Mouse (Mus musculus) hematopoietic stem cell, adult 5-6 weeks (primary cell): ENCODE measurements around the gene 2310011J03Rik. TPM values are rescaled to one million over a fixed set of nuclear protein-coding genes. Genes with fewer than 3 reads are reported as not detected.

ENCODE experiments used
- ATAC-seq, 2 experiments: fragments of 125-278 bp in 1 of 2; replicated peaks in 1 of 2; 2 replicates each; pipeline ENCODE4 v1.8.0; 2016 to 2017; ENCODE audit warnings: inconsistent platforms in 2 of 2, mild to moderate bottlenecking in 2 of 2, moderate number of reproducible peaks in 2 of 2, low read depth in 1 of 2, moderate TSS enrichment in 1 of 2; ENCODE audit not compliant: low FRiP score in 2 of 2, poor library complexity in 2 of 2, severe bottlenecking in 2 of 2, insufficient read depth in 1 of 2, low TSS enrichment in 1 of 2
- total RNA-seq: library from RNA; stranded (forward); fragments of 172-1452, 232-1000 nt; gene quantifications from 2 replicates; pipeline ENCODE4 v1.2.3, GENCODE M21; 2017

Gene 2310011J03Rik
- total RNA-seq, 1 experiment from 2014 or later = 8.5 TPM

DNA sequence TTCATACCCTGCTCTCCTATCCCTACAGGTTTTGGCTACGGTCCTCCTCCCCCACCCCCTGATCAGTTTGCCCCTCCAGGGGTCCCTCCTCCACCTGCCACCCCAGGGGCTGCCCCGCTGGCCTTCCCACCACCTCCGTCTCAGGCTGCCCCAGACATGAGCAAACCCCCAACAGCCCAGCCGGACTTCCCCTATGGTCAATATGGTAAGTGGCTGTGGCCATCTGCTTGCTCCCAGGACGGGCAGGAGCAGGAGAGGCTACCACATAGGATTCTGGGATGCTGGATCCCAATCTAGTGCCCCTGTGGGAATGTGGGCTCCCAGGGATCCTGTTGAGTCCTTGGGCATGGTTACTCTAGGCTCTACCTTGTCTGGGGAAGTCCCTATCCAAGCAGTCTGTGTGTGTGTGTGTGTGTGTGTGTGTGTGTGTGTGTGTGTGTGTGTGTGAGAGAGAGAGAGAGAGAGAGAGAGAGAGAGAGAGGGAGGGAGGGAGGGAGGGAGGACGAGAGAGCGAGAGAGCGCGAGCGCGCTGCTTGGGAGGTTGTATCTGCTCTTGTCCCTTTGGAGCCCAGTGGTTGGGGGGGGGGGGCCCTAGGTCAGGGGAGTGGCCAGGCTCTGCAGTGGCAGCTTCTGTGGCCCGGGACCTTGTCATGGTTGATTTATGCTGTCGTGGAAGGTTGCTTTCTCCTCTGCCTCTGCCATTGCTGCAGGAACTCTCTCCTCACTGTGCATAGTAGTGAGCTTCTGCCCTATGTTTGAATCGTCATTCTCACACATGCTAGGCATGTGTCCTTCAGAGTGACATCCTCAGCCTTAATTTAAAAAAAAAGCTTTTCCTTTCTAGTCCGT, 34.9 kb downstream of the 2310011J03Rik start:
- ATAC-seq = 0 out of 4 replicates have a peak, but pooled peaks of 1 of the 2 experiments have one; percentile 30

DNA sequence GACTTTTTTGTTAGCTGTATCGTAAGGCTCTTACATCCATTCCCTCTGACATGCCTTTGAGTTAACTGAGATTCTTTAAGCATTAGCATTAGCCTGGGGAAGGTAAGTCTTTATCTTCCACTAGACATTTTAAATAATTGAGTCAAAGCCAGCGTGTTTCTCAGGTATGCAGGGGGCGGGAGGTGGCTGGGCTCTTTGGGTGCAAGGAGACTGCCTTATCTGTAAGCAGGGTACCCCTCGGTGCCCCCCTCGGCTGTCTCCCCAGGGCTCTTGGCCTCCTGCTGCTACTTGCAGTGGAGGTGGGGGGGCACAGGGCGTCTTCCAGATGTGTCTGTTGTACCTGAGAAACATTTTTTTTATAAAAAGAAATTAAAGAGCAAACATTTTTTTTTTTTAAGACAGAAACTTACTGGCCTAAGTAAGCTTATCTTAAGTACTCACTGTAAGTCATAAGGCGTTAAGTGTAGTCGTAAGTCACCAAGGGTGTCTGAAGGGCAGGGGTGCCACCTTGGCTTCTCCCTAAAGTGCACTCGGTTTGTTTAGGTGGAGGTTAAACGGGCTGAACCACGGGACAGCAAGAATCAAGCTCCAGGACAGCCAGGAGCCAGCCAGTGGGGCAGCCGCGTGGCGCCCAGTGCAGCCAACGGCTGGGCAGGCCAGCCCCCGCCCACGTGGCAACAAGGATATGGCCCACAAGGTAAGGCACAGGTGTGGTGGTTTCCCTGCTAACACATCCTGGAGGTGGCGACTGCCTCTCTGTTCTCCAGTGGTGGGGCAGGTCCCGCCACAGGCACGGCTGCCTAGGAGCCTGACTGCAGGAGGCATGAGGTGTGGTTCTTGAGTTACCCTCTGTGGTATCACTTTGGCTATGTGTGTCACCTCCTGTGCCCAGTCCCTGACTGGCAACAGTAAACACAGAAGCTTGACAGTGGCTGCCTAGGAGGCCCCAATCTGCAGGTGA, 37.6 kb downstream of the 2310011J03Rik start:
- ATAC-seq = no peak

DNA sequence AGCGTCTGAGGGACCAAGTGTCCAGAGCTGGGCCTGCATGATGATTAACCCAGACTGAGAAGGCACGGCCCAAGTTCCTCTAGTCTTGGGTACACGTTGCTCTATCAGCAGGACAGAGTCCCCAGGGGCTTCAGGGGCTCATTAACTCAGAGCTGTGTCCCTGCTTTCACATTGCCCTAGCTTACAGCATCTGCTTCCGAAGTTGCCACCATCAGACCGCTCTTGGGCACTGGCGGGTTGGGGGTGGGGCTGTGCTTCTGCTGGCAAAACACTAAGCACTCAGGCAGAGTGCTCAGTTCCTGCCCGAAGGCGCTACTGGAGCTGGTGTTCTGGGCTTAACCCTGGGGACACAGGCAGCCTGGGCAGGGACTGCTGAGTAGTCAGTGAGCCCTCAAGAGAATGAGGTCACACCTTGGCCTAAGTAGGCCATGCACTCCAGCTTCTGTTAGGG, 38.4 kb downstream of the 2310011J03Rik start:
- peak; percentile 54 to 61; a peak in 3 of 4 replicates for ATAC-seq

DNA sequence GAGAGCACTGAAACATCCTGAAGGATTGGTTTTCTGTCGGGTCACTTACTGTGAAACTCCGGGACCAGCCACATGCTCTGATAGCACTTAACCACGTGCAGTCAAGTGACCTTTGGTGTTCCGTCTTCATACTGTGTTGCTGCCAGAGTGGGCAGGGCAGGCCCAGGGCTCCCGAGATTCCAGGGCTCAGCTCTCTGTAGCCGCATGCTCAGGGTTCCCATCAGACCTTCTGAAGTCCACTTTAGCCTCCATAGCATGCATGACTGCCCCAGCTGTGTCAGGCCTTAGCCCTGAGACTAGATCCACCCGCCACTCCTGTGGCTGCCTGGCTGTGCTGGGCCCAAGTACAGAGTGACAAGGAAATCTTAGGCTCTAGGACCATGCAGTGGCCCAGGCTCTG, 39.0 kb downstream of the 2310011J03Rik start:
- ATAC-seq = no peak

DNA sequence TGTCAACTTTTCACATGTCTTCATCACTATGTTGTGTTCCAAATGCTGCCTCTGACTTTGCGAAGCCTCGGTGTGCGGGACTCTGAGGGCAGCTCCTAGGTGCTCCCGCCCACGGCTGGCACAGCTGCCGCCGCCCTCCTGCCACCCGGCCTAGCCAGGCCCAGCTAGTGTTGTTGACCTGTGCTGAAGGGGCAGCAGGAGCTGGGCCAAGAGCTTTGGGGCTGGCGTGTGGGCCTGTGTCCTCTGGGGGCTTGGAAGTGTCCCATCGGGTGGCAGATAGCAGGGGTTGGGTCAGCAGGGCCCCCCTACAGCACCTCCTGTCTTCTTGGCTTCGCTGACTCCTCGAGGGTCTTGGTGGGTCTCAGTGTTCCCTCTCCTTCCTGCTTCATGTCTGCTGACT, 41.1 kb downstream of the 2310011J03Rik start:
- no peak for ATAC-seq

DNA sequence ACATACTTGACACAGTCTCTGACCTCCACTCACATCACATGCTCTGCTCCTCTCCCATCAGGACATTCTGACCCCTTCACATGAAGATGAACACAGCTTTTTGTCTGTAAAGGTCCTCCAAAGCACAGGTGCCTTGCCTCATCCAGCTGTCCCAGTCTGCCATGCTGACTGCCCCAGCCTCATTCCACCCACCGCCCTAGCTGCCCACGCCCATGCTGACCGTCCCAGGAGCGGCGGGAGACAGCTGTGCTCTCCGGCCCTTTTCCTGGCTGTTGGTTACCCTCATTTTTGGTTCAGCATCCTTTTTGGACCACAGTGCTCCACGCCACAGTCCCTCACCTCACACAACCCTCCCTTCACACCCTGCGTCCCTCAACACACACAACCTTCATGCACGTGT, 41.9 kb downstream of the 2310011J03Rik start:
- ATAC-seq = no peak

DNA sequence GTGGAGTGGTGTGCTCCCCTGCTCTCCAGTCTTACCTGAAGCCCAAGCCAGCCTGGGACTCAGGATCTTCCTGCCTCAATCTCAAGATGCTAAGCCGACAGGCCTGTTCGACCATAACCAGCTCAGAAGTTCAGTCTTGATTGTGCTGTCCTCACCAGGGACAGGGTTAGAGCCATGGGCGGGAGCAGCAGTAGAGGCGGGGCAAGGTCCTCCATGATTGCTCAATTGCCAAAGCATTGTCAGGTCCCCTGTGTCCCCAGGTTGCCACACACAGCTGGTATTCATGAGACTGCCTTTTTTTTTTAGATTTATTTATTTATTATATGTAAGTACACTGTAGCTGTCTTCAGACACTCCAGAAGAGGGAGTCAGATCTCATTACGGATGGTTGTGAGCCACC, 44.1 kb downstream of the 2310011J03Rik start:
- no peak for ATAC-seq

DNA sequence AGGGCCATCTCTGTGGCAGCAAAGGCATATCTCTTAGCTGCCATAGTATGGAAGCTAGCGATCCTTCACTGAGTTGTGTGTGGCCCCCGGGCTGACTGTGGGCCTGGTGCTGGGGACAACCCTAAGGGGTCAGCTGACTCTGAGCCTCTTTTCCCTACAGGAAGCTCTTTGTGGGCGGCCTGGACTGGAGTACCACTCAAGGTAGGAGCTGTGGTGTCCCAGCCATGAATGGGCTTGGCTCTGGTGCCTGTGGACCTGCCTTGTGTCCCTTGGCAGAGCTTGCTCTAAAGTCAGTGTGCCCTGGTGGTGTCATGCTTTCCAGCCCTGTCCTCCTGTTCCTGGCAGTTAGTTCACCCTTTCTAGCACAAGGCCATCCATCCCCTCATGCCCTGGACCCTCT, 46.5 kb downstream of the 2310011J03Rik start:
- ATAC-seq = no peak

DNA sequence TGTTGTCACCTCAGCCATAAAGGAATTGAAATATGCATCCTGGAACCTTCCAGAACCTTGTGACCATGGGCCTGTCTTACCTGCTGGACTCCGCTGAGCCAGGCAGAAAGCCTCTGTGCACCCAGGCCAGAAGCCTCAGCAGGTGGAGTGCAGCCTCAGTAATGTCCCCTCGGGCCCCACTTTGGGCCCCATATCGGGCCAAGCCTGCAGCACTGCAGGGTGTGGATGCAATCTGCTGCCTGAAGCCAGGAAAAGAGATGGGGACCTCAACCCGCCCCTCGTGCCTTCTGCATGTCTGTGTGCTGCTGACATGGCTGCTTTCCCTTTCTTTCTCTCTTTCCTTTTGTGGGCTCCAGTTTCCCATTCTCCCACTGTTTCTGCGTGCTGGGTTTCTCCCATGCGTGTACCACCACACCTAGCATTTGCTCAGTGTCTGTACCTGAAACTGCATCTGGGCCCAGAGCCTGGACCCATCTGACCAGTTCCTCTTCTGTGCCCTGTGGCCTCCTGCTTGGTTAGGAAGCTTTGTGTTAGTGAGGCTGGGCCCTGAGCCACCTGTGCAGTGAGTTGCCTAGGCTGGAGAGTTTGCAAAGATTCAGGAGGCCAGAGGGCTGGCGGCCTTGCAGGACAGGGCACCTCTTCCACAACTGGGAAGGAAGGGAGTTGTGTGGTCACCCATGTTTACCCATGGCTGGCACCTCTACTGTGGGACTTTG, 48.3 kb downstream of the 2310011J03Rik start:
- ATAC-seq = peak in 1 of 2 experiments; percentile 8; a peak in 1 of 4 replicates

DNA sequence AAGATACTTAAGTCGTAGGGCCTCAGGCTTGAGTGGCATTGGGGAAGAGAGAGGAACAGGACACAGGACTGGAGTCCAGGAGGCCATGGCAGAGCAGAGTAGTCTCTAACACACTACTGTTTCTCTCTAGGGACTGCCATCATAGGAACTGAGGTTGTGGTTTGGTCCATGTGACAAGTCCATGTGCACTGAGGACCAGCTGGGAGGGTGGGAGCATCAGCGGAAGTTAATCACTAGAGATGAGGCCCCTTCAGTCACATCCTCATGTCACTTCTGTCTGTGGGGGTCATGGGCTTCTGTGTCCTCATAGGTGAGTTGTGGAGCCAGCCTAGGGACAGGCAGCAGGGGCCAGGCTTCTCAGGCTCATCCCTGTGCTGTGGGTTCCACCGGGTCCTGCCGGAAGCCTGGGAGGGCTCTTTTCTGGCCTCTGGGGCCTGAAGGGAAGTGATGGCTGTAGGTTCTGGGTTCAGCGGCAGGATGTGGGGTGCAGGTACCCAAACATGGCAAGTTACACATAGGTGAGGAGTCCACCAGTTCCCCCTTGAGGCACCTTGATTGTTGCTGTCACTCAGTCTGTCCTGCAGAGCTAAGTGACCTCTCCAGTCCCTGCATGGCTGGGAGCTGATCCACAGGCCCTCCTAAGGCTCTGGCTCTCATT, 49.0 kb downstream of the 2310011J03Rik start:
- peak; percentile 5 to 33; a peak in 2 of 4 replicates for ATAC-seq

DNA sequence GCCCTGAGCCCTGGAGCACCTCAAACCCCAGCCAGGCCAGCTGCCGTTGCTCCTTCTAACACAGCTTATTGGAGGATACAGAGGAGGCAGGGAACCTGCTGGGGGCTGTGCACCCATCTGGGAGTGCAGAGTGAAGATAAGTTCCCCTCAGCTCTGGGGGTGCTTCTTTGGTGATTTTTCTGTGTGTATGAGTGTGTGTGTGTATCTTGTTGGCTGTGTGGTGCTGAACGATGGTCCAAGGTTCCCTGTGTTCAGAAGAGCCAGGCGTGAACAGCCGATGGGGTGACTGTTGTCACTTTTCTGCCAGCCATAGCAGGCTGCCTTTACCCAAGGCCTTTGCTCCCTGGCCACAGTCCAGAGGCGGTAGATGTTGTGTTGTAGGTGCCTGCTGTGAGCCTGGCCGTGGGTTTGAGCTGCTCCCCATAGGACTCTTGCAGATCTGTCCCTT, 49.6 kb downstream of the 2310011J03Rik start:
- ATAC-seq = peak in 1 of 2 experiments; percentile 11; a peak in 1 of 4 replicates

DNA sequence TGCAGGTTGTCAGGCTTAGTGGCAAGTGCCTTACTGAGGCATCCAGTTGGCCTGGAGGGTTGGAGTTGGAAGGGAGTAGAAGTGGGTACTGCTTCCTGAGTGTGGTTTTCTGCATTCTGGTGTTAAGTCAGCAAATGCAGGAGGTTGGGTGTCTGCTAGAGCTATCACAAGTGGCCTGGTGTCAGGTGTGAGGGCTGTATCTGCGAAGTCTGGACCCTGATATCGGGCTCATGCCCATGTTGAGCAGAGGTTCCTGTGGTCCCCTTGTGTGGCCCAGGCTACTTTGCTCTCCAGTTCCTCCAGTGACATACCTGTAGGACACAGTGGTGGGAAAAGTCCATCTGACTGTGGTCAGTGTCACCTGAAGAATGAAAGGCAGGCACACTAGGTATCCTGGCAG, 50.2 kb downstream of the 2310011J03Rik start:
- peak; percentile 15 to 18; a peak in 2 of 4 replicates for ATAC-seq

Other genes with a start within 250 kb of the 2310011J03Rik start
- 26.4 and 32.1 TPM in 2 replicates for gene Sbno2, start 215.0 kb downstream of the 2310011J03Rik start, total RNA-seq
- 106 and 153 TPM in 2 replicates for gene Stk11, start 204.7 kb downstream of the 2310011J03Rik start, total RNA-seq
- gene Atp5d, start 181.9 kb downstream of the 2310011J03Rik start, total RNA-seq = 27.9 and 29.8 TPM in 2 replicates
- gene Cbarp, start 179.7 kb downstream of the 2310011J03Rik start, total RNA-seq = 2.2 and 2.4 TPM in 2 replicates
- gene Midn, start 172.3 kb downstream of the 2310011J03Rik start, total RNA-seq = 19.4 and 20.2 TPM in 2 replicates
- 93.6 and 143 TPM in 2 replicates for gene Cirbp, start 154.6 kb downstream of the 2310011J03Rik start, total RNA-seq
- 9.1 and 26.2 TPM in 2 replicates for gene 1600002K03Rik, start 147.6 kb downstream of the 2310011J03Rik start, total RNA-seq
- gene Efna2, start 141.1 kb downstream of the 2310011J03Rik start, total RNA-seq = not detected in 2 replicates
- 43.0 and 47.5 TPM in 2 replicates for gene Mum1, start 94.1 kb downstream of the 2310011J03Rik start, total RNA-seq
- gene Ndufs7, start 71.4 kb downstream of the 2310011J03Rik start, total RNA-seq = 79.6 and 101 TPM in 2 replicates
- 0.81 and 1.8 TPM in 2 replicates for gene Gamt, start 59.5 kb downstream of the 2310011J03Rik start, total RNA-seq
- 150 and 329 TPM in 2 replicates for gene Dazap1, start 59.1 kb downstream of the 2310011J03Rik start, total RNA-seq
- 2,831 and 3,208 TPM in 2 replicates for gene Rps15, start 28.1 kb downstream of the 2310011J03Rik start, total RNA-seq
- gene Apc2, start 24.6 kb downstream of the 2310011J03Rik start, total RNA-seq = 0.30 and 0.75 TPM in 2 replicates
- 2.9 and 3.1 TPM in 2 replicates for gene Pcsk4, start 9.0 kb upstream of the 2310011J03Rik start, total RNA-seq
- gene Reep6, start 9.4 kb upstream of the 2310011J03Rik start, total RNA-seq = 2.1 and 2.9 TPM in 2 replicates
- gene Adamtsl5, start 27.9 kb upstream of the 2310011J03Rik start, total RNA-seq = 0.25 and 0.40 TPM in 2 replicates
- not detected in 2 replicates for gene Plk5, start 35.9 kb upstream of the 2310011J03Rik start, total RNA-seq
- 8.8 and 9.9 TPM in 2 replicates for gene Mex3d, start 67.1 kb upstream of the 2310011J03Rik start, total RNA-seq
- 40.6 and 89.6 TPM in 2 replicates for gene Mbd3, start 79.0 kb upstream of the 2310011J03Rik start, total RNA-seq
- gene Uqcr11, start 86.3 kb upstream of the 2310011J03Rik start, total RNA-seq = 94.4 and 127 TPM in 2 replicates
- gene Tcf3, start 113.1 kb upstream of the 2310011J03Rik start, total RNA-seq = 52.6 and 54.4 TPM in 2 replicates
- not detected in 2 replicates for gene Onecut3, start 174.3 kb upstream of the 2310011J03Rik start, total RNA-seq
- not detected in 2 replicates for gene Atp8b3, start 218.6 kb upstream of the 2310011J03Rik start, total RNA-seq
- gene Rexo1, start 241.0 kb upstream of the 2310011J03Rik start, total RNA-seq = 13.9 and 19.2 TPM in 2 replicates